Mouse (Mus musculus): ENCODE measurements around the gene Pfkfb1. TPM values are rescaled to one million over a fixed set of nuclear protein-coding genes. Genes with fewer than 3 reads are reported as not detected.

Gene Pfkfb1
- 3.2 to 6.3 TPM (median 3.4 TPM) in 3 replicates for total RNA-seq (2017)

DNA sequence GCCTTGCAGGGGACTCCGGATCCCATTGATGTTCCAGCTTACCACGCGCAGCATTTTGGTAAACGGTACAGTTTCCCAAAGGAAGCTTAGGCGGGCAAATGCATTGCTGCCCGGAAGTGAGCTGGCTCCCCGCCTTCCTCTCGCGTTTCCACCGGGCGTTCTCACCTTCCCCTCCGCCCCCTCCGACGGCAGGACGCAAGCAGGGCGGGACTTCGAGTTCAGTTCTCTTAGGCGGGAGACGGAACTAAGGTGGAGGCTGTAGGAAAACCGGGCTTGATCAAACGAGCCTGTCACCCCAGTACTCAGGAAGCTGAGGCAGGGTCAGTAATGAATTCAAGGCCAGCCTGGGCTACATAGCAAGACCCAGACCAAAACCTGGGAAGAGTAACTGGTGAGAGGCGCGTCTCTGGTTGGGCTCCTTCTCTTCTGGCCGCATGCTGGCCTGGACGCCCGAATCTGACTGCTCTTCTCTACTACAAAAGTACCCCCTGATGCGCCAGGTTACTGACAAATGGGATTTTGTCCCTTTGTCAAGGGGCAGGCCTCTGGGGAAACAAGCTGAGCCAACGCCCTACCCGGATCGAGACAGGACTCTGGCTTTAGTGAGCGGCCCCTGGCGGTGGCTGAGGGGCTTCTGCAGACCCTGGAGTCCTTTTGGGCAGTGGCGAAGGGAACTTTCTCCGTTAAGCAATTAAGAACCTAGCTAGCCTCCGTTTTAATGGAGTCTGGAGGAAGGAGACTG lies at the start of gene Pfkfb1:
Pfkfb1 (plus strand) TSS at position 207 of the 742 bp plus-strand sequence.
- ATAC-seq (replicated peaks; ENCODE audit: insufficient number of reproducible peaks, low FRiP score, low TSS enrichment, poor library complexity, severe bottlenecking), result peak; percentile 94

DNA sequence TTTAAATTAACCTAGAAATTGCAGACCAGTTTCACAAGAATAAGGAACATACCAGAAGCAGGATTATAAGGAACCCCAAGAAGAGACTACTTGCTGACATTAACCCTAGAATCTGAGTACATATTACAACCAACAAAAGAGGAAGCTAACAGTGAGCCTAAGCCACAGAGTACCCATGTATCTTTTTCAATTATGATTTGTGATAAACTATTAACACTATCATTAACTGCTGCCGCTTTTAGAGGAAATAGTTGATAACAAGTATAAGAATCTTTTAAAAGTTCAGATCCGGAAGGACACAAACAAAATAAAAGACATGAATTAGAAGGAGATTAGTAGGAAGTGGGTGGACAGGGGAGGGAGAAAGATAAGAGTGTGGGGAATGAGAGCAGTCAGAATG lies 47.9 kb upstream of the Pfkfb1 start:
- no peak for ATAC-seq (replicated peaks; ENCODE audit: insufficient number of reproducible peaks, low FRiP score, low TSS enrichment, poor library complexity, severe bottlenecking)

DNA sequence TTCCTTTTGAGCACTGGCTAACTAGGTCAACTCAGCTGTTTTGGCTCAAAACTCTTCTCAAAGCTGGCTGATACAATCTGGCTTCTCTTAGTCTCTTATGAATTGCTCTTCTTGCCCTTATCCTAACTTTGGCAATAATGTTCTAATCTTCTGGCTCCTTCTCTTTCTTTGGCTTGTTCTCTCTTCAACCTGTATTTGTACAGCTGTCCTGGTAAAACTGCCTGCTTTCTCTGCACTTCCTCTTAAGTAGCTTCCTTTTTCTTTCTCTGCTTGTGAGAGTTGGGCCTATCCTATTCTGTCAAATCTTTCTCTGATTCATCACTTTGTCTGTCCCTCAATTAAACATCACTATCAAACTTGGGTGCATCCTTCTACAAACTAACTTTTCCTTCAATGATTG lies 46.3 kb upstream of the Pfkfb1 start:
- no peak for ATAC-seq (replicated peaks; ENCODE audit: insufficient number of reproducible peaks, low FRiP score, low TSS enrichment, poor library complexity, severe bottlenecking)

DNA sequence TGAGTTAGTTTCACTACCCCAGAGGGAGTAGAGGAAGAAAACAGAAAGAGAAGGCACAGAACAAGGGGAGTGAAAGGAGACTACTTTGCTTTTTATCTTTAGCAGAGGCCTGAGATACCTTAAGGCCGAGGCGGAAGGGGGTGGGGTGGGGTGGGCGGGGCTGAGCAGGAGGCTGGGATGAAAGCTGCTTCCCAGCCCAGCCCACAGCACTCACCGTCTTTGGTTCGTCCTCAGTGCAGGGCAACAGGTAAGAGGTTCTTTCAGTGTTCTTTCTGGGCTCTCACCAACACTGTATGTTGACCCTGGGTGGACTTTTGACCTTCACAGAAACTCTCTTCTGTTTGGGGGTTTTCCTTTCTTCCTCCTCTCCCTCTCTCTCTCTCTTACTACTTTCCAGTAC lies 40.8 kb upstream of the Pfkfb1 start, which contains the start of gene Alas2:
Alas2 (plus strand) TSS at position 137 of the 400 bp plus-strand sequence.
- ATAC-seq (replicated peaks; ENCODE audit: insufficient number of reproducible peaks, low FRiP score, low TSS enrichment, poor library complexity, severe bottlenecking), result no peak

DNA sequence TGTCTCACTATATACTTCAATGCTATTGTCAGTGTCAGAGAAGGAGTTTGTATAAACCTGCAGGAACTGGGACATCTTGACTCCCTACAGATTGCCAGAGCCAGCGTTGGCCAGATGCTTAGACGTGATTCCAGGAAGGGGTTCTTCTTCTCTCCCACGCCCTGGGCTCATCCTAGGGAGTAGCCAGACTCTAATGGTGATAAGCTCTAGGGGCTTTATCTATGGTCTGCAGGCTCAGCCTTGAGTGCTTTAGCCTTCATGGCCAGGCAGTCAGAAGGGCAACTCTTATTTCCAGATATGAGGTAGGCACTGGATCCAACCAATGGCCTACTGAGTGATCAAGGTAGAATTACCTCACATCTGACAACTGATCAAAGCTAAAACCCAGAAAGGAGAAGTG lies 38.4 kb upstream of the Pfkfb1 start:
- ATAC-seq (replicated peaks; ENCODE audit: insufficient number of reproducible peaks, low FRiP score, low TSS enrichment, poor library complexity, severe bottlenecking), result no peak

DNA sequence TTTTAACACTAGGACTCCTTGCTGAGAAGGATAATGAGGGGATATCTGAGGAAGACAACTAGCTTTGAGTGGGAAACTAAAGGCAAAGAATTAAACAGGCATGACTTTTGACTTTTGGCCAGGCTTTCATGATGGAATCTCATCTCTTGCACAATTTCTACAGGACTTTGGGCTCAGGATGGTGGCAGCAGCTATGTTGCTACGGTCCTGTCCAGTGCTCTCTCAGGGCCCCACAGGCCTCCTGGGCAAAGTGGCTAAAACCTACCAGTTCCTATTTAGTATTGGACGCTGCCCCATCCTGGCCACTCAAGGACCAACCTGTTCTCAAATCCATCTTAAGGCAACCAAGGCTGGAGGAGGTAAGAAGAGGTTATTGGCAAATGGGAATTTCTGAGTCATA lies 36.0 kb upstream of the Pfkfb1 start:
- ATAC-seq (replicated peaks; ENCODE audit: insufficient number of reproducible peaks, low FRiP score, low TSS enrichment, poor library complexity, severe bottlenecking), result no peak

DNA sequence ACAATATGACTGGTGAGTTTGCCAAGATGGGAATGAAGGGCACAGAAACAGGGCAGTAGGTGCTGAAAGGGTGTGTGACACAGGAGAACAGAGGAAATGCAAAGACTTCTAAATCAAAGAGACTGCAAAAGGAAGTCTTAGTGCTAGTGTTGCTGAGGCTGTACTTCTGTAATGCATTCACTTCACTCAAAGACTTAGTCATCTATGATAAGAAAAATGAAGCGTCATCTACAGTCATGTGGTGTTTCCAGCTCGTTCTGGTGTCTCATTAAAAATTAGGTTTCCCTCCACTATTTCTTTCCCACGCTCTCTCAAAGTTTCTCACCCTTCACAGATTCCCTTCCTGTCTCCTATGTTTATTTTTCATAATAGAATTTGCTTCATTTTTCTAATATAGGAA lies 34.0 kb upstream of the Pfkfb1 start:
- no peak for ATAC-seq (replicated peaks; ENCODE audit: insufficient number of reproducible peaks, low FRiP score, low TSS enrichment, poor library complexity, severe bottlenecking)

DNA sequence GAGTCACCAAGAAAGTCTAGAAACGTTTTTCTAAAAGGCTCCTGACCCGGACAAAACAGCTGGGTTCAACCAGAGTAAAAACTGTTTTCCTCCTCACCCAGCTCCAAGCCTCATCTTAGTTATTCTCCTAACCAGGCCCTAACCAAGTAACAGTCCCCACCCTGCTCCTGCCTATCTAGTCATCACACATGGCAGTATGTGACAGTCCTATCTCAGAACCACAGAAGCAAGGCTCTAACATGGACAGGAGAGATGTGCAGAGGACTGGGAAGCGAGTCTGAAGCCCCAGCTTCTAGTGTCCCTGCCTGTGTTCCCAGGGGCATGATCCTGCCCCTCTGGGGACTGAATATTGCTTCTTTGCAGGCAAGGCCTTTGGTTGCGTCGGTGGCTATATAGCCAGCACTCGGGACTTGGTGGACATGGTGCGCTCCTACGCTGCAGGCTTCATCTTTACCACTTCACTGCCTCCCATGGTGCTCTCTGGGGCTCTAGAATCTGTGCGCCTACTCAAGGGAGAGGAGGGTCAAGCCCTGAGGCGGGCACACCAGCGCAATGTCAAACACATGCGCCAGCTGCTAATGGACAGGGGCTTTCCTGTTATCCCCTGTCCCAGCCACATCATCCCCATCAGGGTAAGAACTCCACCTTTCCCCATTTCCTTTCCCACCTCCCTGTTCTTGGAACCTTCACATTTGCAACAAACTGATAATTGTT lies 23.2 kb upstream of the Pfkfb1 start:
- ATAC-seq (replicated peaks; ENCODE audit: insufficient number of reproducible peaks, low FRiP score, low TSS enrichment, poor library complexity, severe bottlenecking), result no peak

DNA sequence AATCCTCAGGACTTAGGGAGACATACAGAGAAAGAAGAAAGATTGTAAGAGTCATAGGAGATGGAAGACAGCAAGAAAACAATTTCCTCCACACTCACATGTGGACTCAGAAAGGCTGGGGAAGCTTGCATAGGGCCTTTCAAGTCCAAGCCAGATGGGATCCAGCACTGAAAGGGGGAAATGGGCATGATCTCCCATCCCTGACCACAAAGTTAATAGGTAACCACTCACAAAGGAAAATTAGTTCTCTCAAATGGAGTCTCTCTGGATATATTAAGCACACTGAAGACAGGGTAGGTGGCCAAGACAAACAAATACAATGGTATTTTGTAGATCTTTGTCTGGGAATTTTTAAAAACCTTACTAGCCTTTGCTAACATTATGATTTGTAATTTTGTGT lies 6.1 kb upstream of the Pfkfb1 start:
- no peak for ATAC-seq (replicated peaks; ENCODE audit: insufficient number of reproducible peaks, low FRiP score, low TSS enrichment, poor library complexity, severe bottlenecking)

DNA sequence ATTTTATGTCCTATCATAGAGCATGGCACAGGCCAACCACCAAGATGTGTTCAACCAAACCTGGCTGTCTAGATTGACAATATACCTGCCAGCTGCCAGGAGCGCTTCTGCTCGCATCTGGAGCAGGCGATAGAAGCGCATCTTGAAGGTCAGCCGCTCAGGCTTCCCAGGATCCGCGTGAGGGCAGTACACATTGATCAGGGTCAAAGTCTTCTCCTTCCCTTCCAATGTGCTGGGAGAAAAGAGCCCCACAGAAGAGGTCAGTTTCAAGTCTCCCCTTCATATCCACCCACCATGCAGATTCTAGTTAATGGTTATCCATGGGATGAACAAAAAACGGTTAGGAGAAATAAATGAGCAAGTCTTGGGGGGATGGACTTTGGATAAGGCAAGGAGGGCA lies 2.9 kb upstream of the Pfkfb1 start:
- no peak for ATAC-seq (replicated peaks; ENCODE audit: insufficient number of reproducible peaks, low FRiP score, low TSS enrichment, poor library complexity, severe bottlenecking)

DNA sequence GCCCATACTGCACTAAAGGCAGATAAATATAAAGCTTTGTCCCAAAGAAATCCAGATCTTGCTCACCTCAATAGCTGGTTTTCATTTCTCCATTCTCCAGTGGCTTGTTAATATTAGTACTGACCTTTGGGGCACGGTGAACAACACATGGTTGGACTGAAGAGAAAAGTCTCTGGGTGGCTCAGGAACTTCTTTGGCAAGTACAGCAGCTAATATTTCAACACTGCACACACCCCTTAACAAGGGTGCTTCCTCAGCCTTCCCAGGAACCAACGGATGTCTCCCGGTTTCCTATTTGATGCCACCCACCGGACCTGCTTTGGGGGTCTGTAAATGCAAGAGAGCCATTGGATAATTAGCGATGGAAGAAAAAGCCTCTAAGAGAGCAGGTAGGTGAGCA lies 1.7 kb downstream of the Pfkfb1 start, which contains the start of gene Apex2:
Apex2 (minus strand) TSS at position 173 of the 400 bp plus-strand sequence.
- no peak for ATAC-seq (replicated peaks; ENCODE audit: insufficient number of reproducible peaks, low FRiP score, low TSS enrichment, poor library complexity, severe bottlenecking)

DNA sequence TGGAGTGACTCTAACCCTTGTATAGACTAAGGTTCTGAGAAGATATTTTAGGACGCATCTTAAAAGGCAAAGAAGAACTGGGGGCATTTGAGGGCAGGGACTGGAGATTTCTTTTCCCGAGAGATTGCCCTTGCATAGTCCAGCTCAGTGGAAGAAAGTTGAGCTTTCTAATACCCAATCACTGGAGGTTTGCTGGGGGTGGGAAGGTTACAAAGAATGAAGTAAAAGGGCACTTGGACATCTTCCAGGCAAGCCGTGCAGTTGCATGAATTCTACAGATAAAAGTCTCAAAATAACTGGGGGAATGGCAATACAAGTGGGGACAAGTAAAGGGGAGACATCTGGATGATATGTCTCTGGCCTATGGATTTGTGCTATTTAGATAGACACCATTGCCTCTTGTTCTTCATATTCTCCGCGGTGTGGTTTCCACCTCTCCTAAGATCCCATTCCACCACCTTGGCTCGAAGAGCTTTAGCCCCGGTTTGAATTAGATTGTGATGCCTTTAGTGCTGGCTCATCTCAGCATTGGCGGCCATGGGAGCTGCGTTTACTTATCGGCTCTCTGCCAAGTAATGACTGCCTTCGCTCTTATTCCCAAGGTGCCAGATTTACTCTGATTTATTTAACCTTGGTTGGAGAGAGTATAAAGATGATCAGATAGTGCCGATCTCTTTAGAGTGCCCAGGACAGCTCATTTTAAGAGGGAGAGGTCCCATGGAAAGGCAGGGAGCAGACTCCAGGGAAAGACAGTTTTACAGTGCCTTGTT lies 5.4 kb downstream of the Pfkfb1 start:
- no peak for ATAC-seq (replicated peaks; ENCODE audit: insufficient number of reproducible peaks, low FRiP score, low TSS enrichment, poor library complexity, severe bottlenecking)

DNA sequence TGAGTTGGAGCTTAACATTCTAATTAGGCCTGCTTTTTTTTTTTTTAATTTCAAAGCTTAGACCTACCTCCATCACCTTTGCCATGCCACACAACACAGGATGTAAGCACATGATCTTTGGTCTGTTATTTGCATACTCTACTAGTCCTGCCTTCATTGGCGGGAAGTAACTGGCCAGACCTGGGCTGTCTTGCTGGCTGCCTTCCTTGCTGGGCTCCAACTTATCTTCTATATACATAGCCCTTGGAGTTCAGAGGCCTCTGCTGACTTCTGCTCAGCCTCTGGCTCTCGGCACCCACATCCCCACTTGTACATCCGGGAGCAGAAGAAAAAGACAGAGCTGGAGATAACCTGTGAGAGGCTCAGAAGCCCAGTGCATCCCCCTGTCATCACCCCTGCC lies 6.1 kb downstream of the Pfkfb1 start:
- no peak for ATAC-seq (replicated peaks; ENCODE audit: insufficient number of reproducible peaks, low FRiP score, low TSS enrichment, poor library complexity, severe bottlenecking)

DNA sequence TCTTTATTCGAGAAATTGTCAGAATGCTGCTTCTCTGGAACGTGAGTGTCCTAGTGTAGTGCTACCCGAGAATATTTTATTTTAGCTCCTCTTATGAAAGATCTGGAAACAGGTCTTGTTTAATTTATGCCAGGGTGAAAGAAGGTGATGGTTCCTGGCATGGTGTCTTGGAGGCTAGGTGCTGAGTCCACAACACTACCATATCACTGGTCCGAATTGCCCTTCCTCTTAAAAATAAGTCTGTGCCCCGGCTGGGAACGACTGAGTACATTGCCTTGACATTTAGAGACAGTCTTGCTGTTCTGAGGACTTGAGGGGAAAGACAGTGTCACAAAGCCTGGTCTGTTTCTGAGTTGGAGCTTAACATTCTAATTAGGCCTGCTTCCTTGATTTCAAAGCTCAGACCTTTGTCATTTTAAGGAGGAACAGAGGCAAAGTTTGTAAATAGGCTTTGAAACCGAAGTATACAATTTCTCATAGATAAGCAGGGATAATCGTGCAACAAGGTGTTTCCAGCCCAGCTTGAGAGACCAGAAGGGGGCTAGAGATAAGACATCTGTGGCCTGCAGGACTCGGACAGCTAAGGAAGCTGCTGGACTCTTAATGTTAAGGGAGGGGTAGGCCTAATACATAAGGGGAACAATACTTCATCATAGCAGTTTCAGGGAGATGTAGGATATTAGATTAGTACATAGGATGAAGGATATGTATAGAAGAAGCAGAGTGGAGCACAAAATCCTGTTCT lies 7.2 kb downstream of the Pfkfb1 start:
- no peak for ATAC-seq (replicated peaks; ENCODE audit: insufficient number of reproducible peaks, low FRiP score, low TSS enrichment, poor library complexity, severe bottlenecking)

DNA sequence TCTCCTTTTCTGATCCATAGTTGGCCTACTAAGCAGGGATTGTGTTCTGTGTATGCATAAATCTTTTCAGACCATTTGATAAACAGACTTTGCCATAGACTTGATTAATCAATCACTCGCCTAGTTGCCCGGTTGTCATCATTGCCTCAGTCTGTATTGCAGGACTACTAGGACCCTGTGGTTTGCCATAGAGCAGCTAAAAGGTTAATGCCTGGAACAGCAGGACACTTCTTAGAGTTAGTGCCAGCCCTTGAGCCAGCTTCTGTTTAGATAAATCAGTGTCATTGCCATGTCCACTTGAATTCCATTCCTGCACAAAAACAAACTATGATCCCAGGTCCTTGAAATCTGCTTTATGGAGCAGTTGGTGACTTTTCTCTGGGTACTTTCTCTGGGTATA lies 10.9 kb downstream of the Pfkfb1 start:
- no peak for ATAC-seq (replicated peaks; ENCODE audit: insufficient number of reproducible peaks, low FRiP score, low TSS enrichment, poor library complexity, severe bottlenecking)

DNA sequence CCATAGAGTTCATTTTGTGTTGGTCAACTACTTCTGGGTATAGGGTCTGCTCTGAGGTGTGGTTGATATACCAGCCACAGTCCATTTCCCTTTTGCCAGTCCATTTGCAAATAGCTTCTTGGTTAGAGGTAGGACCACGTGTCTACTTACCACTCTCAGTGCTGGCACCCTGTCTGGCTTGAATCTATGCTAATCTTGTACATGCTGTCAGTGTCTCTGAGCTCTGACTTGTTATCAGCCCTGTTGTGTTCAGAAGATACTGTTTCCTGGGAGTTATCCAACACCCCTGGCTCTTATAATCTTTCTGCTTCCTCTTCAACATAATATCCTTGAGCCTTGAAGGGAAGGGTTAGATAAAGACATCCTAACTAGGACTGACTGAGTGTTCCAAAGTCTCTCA lies 48.4 kb downstream of the Pfkfb1 start:
- no peak for ATAC-seq (replicated peaks; ENCODE audit: insufficient number of reproducible peaks, low FRiP score, low TSS enrichment, poor library complexity, severe bottlenecking)

DNA sequence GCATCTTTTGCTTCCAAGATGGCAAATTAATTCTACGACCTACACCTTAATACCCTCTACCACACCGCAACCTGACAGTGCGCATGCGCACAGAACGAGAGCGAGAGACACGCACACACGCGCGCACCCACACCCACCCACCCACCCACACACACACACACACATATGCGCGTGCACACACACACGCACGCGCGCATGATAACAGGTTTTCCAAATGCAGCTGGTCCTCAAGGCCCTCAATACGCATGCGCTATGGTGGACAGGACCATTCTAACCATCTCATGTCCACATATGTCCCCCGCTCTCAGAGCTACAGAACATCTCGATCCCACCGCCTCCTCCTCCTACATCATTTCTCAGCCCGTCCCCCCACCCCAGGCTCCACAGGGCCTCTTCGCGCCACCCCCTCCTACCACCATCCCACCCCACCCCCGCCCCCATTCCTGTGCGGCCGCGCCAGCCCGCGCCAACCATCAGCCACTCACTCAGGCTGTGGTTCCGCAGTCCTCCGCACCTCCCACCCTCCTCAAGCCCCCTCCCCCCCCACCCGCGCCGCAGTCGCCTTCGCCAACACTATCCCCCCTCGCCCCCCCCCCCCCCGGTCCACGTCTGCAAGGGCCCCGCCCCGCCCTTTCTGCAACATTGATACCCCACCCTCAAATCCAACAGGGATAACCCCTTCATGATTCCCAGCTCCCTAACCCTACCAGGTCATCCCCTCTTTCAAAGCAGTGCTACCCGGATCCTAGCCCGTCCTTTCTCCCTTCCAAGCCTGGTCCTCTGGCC lies 68.3 kb downstream of the Pfkfb1 start:
- no peak for ATAC-seq (replicated peaks; ENCODE audit: insufficient number of reproducible peaks, low FRiP score, low TSS enrichment, poor library complexity, severe bottlenecking)
